Mouse (Mus musculus) heart, embryonic 10.5 days (tissue): ENCODE measurements around the gene Mrpl54. TPM values are rescaled to one million over a fixed set of nuclear protein-coding genes. Genes with fewer than 3 reads are reported as not detected.

Source experiments
- DNase-seq: peaks from one replicate; pipeline ENCODE4 v3.0.0-alpha.2; 2017; ENCODE audit warnings: low spot score
- H3K27ac ChIP-seq: fragments of 300-500 bp; sonication (generic); 2 replicates; pipeline ENCODE4 v1.5.1; 2016; ENCODE audit warnings: mild to moderate bottlenecking
- H3K27me3 ChIP-seq: fragments of 300-500 bp; sonication (generic); 2 replicates; pipeline ENCODE4 v1.6.1; 2016; ENCODE audit warnings: mild to moderate bottlenecking; ENCODE audit not compliant: poor library complexity, insufficient read depth, severe bottlenecking
- H3K36me3 ChIP-seq: fragments of 300-500 bp; sonication (generic); 2 replicates; pipeline ENCODE4 v1.6.1; 2016; ENCODE audit warnings: mild to moderate bottlenecking, moderate library complexity
- H3K4me1 ChIP-seq: fragments of 300-500 bp; sonication (generic); 2 replicates; pipeline ENCODE4 v1.6.1; 2016; ENCODE audit warnings: mild to moderate bottlenecking
- H3K4me3 ChIP-seq: fragments of 300-500 bp; sonication (generic); 2 replicates; pipeline ENCODE4 v1.5.1; 2016; ENCODE audit warnings: mild to moderate bottlenecking, moderate library complexity
- H3K9me3 ChIP-seq: fragments of 300-500 bp; sonication (generic); 2 replicates; pipeline ENCODE4 v1.6.1; 2016; ENCODE audit warnings: mild to moderate bottlenecking, moderate library complexity
- WGBS: fragments of 180-500 bp; shearing (Covaris S2); methylation state at CpG from one replicate; pipeline ENCODE4 v1.1.7; 2016; 5-methylcytosine and 5-hydroxymethylcytosine counted together
- polyA plus RNA-seq: library from polyadenylated mRNA; unstranded; fragments of >200 nt; fragmentation: Nextera tagmentation; extraction: Ambion mirVana; gene quantifications from 2 replicates; pipeline ENCODE4 v1.2.1, GENCODE M21; 2016

The Mrpl54 gene
- polyA plus RNA-seq, 1 experiment from 2014 or later: 285 TPM

DNA sequence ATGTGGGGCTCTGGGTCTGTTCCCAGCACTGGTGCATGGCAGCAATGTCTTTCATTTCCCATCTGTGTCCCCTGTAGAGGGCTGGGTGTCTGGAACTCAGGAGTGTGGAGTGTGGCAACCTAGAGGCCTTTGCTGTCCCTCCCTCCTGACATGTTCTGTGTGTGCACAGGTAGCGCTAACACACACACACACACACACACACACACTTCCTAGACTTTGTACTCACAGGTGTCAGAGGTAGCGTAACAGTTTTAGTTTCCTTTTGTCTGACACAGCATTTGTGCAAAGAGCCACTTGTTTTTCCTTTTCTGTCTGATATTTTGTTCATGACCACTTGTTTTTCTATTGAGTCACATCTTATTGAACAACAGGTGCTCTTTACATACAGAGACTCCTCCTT, 18.9 kb downstream of the Mrpl54 start:
- peaks cover 35% of the 10 kb centered on the region for H3K4me1 ChIP-seq
- no peaks in the 10 kb centered on the region for H3K9me3 ChIP-seq
- no peak for DNase-seq
- H3K27ac ChIP-seq: no peak overlapping the region
- H3K36me3 ChIP-seq: no peaks in the 10 kb centered on the region
- peaks cover 86% of the 10 kb centered on the region for H3K27me3 ChIP-seq
- H3K4me3 ChIP-seq: no peak overlapping the region
- WGBS: 98% methylated on average over 2 of the region's 2 CpGs

DNA sequence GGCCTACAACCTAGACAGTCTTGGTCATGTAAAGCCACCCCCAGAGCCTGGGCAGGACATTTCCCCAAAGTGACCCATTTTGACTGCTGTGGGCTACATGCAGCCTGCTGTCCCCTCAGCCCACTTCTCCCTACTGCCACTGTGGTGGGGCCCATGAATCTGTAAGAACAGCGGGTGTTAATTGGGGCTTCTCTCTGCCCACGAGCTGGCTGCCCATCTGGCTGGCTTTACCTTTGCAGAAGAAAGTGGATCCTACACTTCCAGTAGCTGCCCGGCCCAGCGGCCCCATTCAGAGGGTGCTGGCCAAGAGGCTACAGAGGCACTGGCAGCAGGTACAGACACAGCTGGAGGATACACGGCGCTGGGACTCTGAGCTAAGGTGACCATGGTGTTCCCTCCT, 21.6 kb downstream of the Mrpl54 start:
- H3K36me3 ChIP-seq: no peaks in the 10 kb centered on the region
- H3K27ac ChIP-seq: no peak overlapping the region
- H3K4me1 ChIP-seq: peaks cover 33% of the 10 kb centered on the region
- H3K27me3 ChIP-seq: peaks cover 86% of the 10 kb centered on the region
- no peaks in the 10 kb centered on the region for H3K9me3 ChIP-seq
- H3K4me3 ChIP-seq: no peak overlapping the region
- WGBS: 81% methylated on average over 6 of the region's 6 CpGs
- DNase-seq: no peak

DNA sequence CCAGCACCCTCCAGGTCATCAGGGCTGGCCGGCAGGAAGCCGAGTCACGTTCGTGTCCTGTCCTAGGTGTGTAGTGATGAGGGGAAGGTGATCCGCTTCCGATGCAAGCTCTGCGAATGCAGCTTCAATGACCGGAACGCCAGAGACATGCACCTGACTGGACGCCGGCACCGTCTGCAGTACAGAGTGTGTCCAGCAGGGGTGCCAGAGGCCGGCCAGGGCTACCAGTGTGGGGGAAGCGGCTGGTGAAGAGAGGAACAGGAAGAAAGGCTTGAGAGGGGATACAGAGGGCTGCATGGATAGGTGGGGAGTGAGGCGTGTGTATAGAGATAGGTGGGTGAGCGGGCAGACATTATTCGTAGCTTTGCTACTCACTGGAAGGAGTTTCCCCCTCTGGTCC, 22.1 kb downstream of the Mrpl54 start:
- Histone ChIP-seq H3K4me1 (peaks cover 34% of the 10 kb centered on the region), H3K27me3 (peaks cover 86% of the 10 kb centered on the region), H3K36me3 (no peaks in the 10 kb centered on the region), H3K4me3 (no peak overlapping the region), H3K9me3 (no peaks in the 10 kb centered on the region), H3K27ac (no peak overlapping the region)
- DNase-seq: peak; percentile 88
- WGBS: 8% methylated on average over 17 of the region's 17 CpGs

DNA sequence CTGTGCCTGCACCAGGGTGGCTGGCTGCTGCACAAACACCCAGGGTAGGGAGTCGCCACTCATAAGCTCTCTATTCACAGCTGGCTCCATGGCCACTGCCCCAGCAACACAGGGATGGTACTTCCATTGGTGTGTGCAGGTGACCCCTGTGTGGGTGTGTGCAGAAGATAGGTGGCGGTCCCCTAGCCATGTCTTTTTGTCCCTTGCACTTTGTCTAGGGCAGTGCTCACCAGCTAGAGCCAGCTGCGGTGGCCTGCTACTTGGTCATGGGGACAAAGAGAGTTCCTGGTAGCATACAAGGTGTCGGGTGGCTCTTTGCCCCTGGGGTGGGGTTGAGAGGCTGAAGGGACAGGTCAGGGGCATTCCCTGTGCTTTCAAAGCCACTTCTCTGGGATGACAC, 22.6 kb downstream of the Mrpl54 start:
- no peak for DNase-seq
- Histone ChIP-seq H3K36me3 (no peaks in the 10 kb centered on the region), H3K4me3 (no peak overlapping the region), H3K4me1 (peaks cover 34% of the 10 kb centered on the region), H3K27ac (no peak overlapping the region), H3K27me3 (peaks cover 86% of the 10 kb centered on the region), H3K9me3 (no peaks in the 10 kb centered on the region)
- 77% methylated on average over 4 of the region's 4 CpGs for WGBS

DNA sequence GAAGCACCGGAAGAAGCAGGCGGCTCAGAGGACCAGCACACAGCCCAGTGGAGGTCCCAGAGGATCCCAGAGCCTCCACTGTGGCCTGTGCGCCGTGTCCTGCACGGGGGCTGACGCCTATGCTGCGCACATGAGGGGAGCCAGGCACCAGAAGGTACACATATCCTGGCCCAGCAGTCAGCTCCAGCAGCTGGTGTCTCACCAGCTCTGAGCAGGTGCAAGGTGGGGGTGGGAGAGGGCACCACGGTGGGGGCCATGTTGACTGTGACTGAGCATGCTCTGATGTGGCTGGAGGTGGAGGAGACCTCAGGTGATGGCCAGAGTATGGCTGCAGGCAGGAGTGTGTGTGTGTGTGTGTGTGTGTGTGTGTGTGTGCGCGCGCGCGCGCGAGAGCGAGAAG, 24.7 kb downstream of the Mrpl54 start:
- 86% methylated on average over 16 of the region's 16 CpGs for WGBS
- DNase-seq: no peak
- no peaks in the 10 kb centered on the region for H3K36me3 ChIP-seq
- no peak overlapping the region for H3K4me3 ChIP-seq
- peaks cover 88% of the 10 kb centered on the region for H3K27me3 ChIP-seq
- H3K4me1 ChIP-seq: peaks cover 42% of the 10 kb centered on the region
- H3K27ac ChIP-seq: no peak overlapping the region
- H3K9me3 ChIP-seq: no peaks in the 10 kb centered on the region

DNA sequence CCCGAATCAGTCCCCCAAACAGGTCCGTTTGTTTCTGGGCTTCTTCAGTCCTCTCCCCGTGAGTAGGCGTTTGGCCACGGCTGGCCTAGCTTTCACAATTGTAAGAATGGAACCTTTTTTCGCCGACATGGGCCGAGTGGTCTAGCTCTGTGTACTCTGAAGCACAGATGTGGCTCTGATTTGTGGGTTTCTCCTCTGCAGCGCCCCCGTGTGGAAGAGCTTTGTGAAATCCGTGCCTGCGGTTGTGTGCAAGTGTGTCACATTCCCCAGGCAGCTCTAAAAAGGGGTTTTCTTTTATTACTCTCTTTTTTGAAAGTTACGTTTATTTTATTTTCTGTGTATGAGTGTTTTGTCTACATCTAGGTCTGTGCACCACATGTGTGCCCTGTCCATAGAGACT, 25.9 kb downstream of the Mrpl54 start:
- Histone ChIP-seq H3K4me3 (no peak overlapping the region), H3K36me3 (no peaks in the 10 kb centered on the region), H3K27ac (no peak overlapping the region), H3K4me1 (peaks cover 36% of the 10 kb centered on the region), H3K9me3 (no peaks in the 10 kb centered on the region), H3K27me3 (peaks cover 82% of the 10 kb centered on the region)
- no peak for DNase-seq
- WGBS: 21% methylated on average over 13 of the region's 13 CpGs

DNA sequence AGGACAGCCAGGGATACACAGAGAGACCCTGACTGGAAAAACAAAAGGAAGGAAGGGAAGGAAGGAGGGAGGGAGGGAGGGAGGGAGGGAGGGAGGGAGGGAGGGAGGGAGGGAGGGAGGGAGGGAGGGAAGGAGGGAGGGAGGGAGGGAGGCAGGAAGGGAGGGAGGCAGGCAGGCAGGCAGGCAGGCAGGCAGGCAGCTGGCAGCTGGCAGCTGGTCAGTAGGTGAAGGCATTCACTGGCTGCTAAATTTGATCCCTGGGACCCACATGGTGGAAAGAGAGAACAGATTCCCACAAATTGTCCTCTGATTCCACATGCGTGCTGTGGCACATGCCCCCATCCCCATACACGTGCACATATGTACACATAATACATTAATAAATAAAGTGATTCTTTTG, 28.1 kb downstream of the Mrpl54 start:
- Histone ChIP-seq H3K9me3 (no peaks in the 10 kb centered on the region), H3K4me1 (peaks cover 25% of the 10 kb centered on the region), H3K4me3 (no peak overlapping the region), H3K36me3 (no peaks in the 10 kb centered on the region; the same call in 1 of the 2 replicates), H3K27me3 (peaks cover 71% of the 10 kb centered on the region), H3K27ac (no peak overlapping the region)
- no peak for DNase-seq
- WGBS: 89% methylated on average over 2 of the region's 2 CpGs

DNA sequence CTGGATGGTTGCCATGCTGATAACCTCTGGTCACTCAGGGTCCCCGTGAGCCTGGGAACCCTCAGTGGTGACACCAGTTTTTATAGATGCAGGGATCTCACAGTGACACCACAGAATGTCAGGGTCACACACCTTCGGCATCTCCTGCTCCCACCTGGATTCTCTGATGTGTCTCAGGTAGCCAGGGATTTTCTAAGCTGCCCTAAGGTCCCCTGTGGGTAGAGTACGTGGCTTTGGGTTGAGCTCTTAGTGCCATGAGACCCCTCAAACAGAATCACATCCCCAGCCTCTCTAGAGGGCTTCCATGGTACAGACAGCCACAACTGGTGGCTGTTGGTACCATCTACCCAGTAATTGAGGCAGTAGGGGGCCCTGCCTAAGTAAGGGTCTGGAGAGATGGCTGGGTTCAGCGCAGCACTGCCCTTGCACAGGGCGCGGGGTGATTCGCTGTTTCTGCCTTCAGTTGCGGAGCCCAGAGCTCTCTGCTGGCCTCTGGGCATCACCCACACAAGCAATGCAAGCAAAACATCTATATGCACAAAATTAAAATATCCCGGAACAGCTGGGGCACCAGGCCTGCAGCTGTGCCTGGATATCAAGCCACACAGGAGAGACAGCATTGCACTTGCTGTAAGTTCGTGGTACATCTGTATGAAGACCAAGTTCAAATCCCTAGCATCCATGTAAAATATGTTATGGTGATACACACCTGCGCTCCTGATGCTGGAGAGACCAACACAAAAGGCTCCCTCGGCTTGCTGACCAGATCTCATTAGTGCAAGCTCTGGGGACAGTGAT, 30.1 kb downstream of the Mrpl54 start:
- Histone ChIP-seq H3K9me3 (no peaks in the 10 kb centered on the region), H3K4me3 (no peak overlapping the region), H3K27ac (no peak overlapping the region), H3K4me1 (peaks cover 35% of the 10 kb centered on the region), H3K36me3 (no peaks in the 10 kb centered on the region; the same call in 1 of the 2 replicates), H3K27me3 (peaks cover 59% of the 10 kb centered on the region)
- 87% methylated on average over 12 of the region's 12 CpGs for WGBS
- no peak for DNase-seq

DNA sequence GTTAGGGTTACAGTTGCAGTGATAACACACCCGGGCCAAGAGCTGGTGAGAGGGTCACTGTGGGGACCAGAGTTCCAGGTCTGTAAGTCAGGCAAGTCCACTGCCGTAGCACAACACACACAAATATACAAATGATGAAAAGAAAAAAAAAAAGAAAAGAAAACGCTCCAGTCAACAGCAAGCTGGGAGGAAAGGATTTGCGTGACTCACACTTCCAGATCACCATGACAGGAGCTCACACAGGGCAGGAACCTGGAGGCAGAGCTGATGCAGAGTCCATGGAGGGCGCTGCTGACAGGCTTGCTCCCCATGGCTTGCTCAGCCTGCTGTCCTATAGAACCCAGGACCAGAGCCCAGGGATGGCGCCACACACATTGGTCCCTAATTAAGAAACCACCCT, 32.5 kb downstream of the Mrpl54 start:
- peaks cover 59% of the 10 kb centered on the region for H3K27me3 ChIP-seq
- no peak for DNase-seq
- H3K36me3 ChIP-seq: no peaks in the 10 kb centered on the region; the same call in 1 of the 2 replicates
- H3K27ac ChIP-seq: no peak overlapping the region
- WGBS: 70% methylated on average over 6 of the region's 6 CpGs
- H3K4me3 ChIP-seq: no peak overlapping the region; the same call in 1 of the 2 replicates
- H3K4me1 ChIP-seq: peaks cover 43% of the 10 kb centered on the region
- H3K9me3 ChIP-seq: no peaks in the 10 kb centered on the region

DNA sequence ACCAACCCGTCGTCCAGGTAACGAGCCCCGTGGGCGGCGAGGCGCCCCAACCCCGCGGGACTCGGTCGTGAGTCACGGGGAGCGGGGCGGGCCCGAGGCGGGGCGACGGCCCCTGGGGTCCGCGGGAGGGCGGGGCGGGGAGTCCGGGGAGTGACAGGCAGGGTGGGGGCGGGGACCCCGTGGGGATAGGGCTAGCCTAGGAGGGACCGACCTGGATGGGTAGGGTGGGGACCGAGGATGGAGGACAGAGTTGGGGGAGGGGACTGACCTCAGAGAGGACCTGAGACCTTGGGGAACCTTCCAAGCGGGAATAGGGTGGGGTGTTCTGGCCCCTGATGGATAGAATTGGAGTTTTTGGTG, 33.5 kb downstream of the Mrpl54 start:
- Histone ChIP-seq H3K4me3 (peak overlapping the region; percentile 84), H3K9me3 (no peaks in the 10 kb centered on the region), H3K27ac (peak overlapping the region; percentile 94), H3K4me1 (peaks cover 41% of the 10 kb centered on the region), H3K36me3 (no peaks in the 10 kb centered on the region; the same call in 1 of the 2 replicates), H3K27me3 (peaks cover 59% of the 10 kb centered on the region)
- WGBS: under 1% methylated on average over 27 of the region's 28 CpGs
- DNase-seq: no peak

DNA sequence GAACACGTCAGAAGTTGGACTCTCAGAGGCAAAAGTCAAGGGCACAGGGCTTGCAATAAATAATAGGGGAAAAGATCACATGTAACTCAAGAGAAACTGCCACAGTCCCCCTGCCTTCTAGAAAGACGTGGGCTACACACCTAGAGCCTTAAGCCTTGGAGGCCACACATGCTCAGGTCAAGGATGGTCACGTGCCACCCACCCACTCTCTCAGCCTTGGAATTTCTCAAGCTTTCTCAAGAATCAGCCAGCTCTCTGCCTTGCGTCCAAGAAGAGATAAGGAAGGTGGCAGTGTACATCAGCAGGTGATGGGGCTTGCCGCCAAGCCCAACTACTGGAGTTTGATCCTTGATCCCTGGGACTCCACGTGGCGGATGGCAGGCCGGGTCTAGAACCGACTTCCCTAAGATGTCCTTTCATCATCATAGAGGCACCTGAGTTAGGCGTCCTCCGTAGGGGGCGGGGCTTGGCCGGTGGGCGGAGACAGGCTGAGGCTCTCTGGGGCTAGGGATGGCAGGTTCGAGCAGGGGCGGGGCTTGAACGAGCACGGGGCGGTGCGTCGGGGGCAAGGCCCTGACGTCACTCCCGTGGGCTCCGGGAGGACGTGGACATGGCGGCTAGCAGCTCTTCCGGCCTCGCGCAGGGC, 34.0 kb downstream of the Mrpl54 start, which contains the start of gene Zfr2:
Gene Zfr2 (plus strand): TSS at position 576 of the 646 bp plus-strand sequence.
- Histone ChIP-seq H3K27ac (peak within 1 kb of the TSS; percentile 94), H3K9me3 (no peaks in the 10 kb centered on the region), H3K4me1 (peaks cover 36% of the 10 kb centered on the region), H3K4me3 (peak within 1 kb of the TSS; percentile 84), H3K27me3 (peaks cover 58% of the 10 kb centered on the region), H3K36me3 (no peaks in the 10 kb centered on the region; the same call in 1 of the 2 replicates)
- WGBS: 7% methylated on average over 29 of the region's 29 CpGs
- DNase-seq: peak; percentile 95

DNA sequence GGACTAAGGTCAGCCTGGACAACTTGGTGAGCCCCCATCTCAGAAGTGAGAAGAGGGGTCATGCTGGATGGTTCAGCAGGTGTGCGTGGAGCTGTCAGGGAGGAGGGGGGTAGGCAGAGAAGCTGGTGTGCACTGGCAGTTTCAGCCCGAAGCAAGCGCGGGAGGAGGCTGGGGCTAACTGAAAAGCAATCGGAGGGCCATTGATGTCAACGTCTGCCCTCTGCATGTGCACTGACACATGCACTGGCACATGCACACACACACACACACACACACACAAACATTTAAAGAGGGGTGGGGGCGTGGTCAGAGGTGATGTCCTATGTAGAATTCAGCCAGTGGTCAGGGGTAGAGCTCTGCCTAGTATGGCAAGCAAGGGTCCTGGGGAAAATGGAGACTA, 35.3 kb downstream of the Mrpl54 start:
- peaks cover 46% of the 10 kb centered on the region for H3K27me3 ChIP-seq

More for the DNA sequence above, 35.3 kb downstream of the Mrpl54 start:
- 47% methylated on average over 7 of the region's 7 CpGs for WGBS
- Histone ChIP-seq H3K27ac (no peak overlapping the region), H3K4me3 (no peak overlapping the region), H3K9me3 (no peaks in the 10 kb centered on the region), H3K4me1 (peaks cover 31% of the 10 kb centered on the region), H3K36me3 (no peaks in the 10 kb centered on the region; the same call in 1 of the 2 replicates)
- no peak for DNase-seq
